Mouse (Mus musculus) embryonic facial prominence, embryonic 13.5 days (tissue): ENCODE measurements around the gene Rufy1. TPM values are rescaled to one million over a fixed set of nuclear protein-coding genes. Genes with fewer than 3 reads are reported as not detected.

Experiments used
- ATAC-seq: fragments of 200-750 bp; cut with Nextera tagmentation; 2 replicates; pipeline ENCODE4 v1.8.0; 2017; ENCODE audit warnings: low read depth; ENCODE audit not compliant: insufficient number of reproducible peaks, insufficient read depth, low FRiP score, low TSS enrichment
- H3K27ac ChIP-seq: fragments of 300-500 bp; sonication (generic); 2 replicates; pipeline ENCODE4 v1.5.1; 2015; ENCODE audit warnings: moderate library complexity, mild to moderate bottlenecking, inconsistent platforms
- H3K27me3 ChIP-seq: fragments of 300-500 bp; sonication (generic); 2 replicates; pipeline ENCODE4 v1.6.1; 2015; ENCODE audit warnings: mild to moderate bottlenecking, inconsistent platforms
- H3K36me3 ChIP-seq: fragments of 300-500 bp; sonication (generic); 2 replicates; pipeline ENCODE4 v1.6.1; 2015; ENCODE audit warnings: mild to moderate bottlenecking, inconsistent platforms
- H3K4me1 ChIP-seq: fragments of 300-500 bp; sonication (generic); 2 replicates; pipeline ENCODE4 v1.6.1; 2015; ENCODE audit warnings: inconsistent platforms
- H3K4me2 ChIP-seq: fragments of 300-500 bp; sonication (generic); 2 replicates; pipeline ENCODE4 v1.6.1; 2015; ENCODE audit warnings: moderate library complexity, mild to moderate bottlenecking, inconsistent platforms
- H3K4me3 ChIP-seq: fragments of 300-500 bp; sonication (generic); 2 replicates; pipeline ENCODE4 v1.5.1; 2015; ENCODE audit warnings: mild to moderate bottlenecking, inconsistent platforms
- H3K9ac ChIP-seq: fragments of 300-500 bp; sonication (generic); 2 replicates; pipeline ENCODE4 v1.6.1; 2015; ENCODE audit warnings: mild to moderate bottlenecking, inconsistent platforms
- H3K9me3 ChIP-seq: fragments of 300-500 bp; sonication (generic); 2 replicates; pipeline ENCODE4 v1.6.1; 2016; ENCODE audit warnings: inconsistent platforms
- WGBS: fragments of 180-500 bp; shearing (Covaris S2); methylation state at CpG from one replicate; pipeline ENCODE4 v1.1.7; 2015; ENCODE audit warnings: mixed read lengths; 5-methylcytosine and 5-hydroxymethylcytosine counted together
- polyA plus RNA-seq: library from polyadenylated mRNA; unstranded; fragments of >200 nt; fragmentation: Nextera tagmentation; extraction: Ambion mirVana; gene quantifications from 2 replicates; pipeline ENCODE4 v1.2.1, GENCODE M21; 2015

Rufy1 gene
- polyA plus RNA-seq, 1 experiment from 2014 or later = 28.2 TPM

DNA sequence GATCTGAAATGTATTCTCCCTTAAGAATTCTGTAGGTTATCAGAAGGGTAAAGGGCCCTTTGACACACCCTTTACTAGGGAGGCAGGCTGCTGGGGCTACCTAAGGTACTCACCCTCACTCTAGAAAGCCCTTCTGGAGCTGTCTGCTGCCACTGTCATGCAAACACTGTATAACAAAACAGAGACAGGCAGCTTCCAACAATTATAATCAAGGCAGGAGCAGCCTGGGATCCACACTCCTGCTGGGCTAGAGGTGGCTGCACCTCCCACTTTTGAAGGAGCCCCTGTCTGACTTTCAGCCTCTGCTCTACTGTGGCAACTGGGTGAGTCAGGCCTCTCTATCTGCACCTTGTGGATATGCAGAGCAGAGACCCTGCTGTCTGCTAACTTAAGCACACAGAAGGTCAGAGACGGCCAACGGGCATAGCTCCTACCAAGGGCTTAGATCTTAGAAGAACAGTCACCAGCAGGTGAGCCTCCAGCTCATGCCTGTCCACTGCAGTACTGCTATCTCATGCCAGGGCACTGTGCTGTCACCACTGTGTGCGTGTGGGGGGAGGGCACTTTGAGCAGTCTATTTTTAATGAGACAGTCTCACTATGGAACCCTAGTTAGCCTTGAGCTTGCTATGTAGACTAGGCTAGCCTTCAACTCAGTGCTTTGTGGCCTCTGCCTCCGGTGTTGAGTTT is 39.5 kb downstream of the Rufy1 start:
- Histone ChIP-seq H3K4me2 (no peak overlapping the region), H3K4me3 (no peak overlapping the region), H3K4me1 (no peaks in the 10 kb centered on the region), H3K27ac (no peak overlapping the region), H3K27me3 (no peaks in the 10 kb centered on the region), H3K9me3 (no peaks in the 10 kb centered on the region), H3K36me3 (peaks cover 81% of the 10 kb centered on the region), H3K9ac (no peak overlapping the region)
- WGBS = 84% methylated on average over 4 of the region's 4 CpGs
- no peak for ATAC-seq

GRCm38 (mm10) chr11:50389616-50390015 is 41.3 kb downstream of the Rufy1 start:
- H3K4me3 ChIP-seq = no peak overlapping the region
- 77% methylated on average over 5 of the region's 5 CpGs for WGBS
- H3K9ac ChIP-seq = no peak overlapping the region
- ATAC-seq = no peak
- no peak overlapping the region for H3K27ac ChIP-seq
- H3K36me3 ChIP-seq = peaks cover 84% of the 10 kb centered on the region
- no peaks in the 10 kb centered on the region for H3K9me3 ChIP-seq
- no peaks in the 10 kb centered on the region for H3K27me3 ChIP-seq
- no peaks in the 10 kb centered on the region for H3K4me1 ChIP-seq
- H3K4me2 ChIP-seq = no peak overlapping the region

- Histone ChIP-seq H3K27ac (no peak overlapping the region; the same call in 1 of the 2 replicates), H3K4me3 (no peak overlapping the region), H3K4me2 (no peak overlapping the region), H3K9me3 (no peaks in the 10 kb centered on the region), H3K36me3 (peaks cover 82% of the 10 kb centered on the region), H3K4me1 (no peaks in the 10 kb centered on the region), H3K27me3 (no peaks in the 10 kb centered on the region), H3K9ac (no peak overlapping the region)
- WGBS = 70% methylated on average over 3 of the region's 3 CpGs
- no peak for ATAC-seq
Observed at GRCm38 (mm10) chr11:50389011-50389410, 41.9 kb downstream of the Rufy1 start.

GRCm38 (mm10) chr11:50388217-50388929 is 42.6 kb downstream of the Rufy1 start:
- H3K9ac ChIP-seq = no peak overlapping the region
- peaks cover 79% of the 10 kb centered on the region for H3K36me3 ChIP-seq
- H3K4me1 ChIP-seq = no peaks in the 10 kb centered on the region
- 96% methylated on average over 3 of the region's 3 CpGs for WGBS
- H3K27me3 ChIP-seq = no peaks in the 10 kb centered on the region
- H3K4me3 ChIP-seq = no peak overlapping the region
- no peak overlapping the region for H3K27ac ChIP-seq
- H3K4me2 ChIP-seq = no peak overlapping the region
- H3K9me3 ChIP-seq = no peaks in the 10 kb centered on the region
- no peak for ATAC-seq

DNA sequence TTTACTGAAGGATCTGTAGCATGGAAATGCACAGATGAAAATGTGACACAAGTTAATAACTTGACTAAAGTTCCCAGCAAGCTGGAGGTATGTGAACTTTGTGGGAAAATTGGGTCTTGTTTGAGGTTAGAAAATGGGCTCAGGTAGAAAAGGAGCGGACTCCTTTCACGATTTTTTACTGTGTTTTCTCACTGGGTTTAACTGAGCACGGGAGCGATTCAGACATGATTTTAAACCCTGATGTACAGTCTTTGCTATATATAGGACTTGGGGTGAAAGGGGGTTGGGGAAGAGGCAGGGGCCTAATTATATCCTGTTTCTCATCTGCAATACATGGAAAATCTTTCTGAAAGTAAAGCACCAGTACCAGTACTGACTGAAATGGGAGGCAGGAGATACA is 43.2 kb downstream of the Rufy1 start:
- H3K36me3 ChIP-seq = peaks cover 78% of the 10 kb centered on the region
- no peak overlapping the region for H3K4me3 ChIP-seq
- H3K4me2 ChIP-seq = no peak overlapping the region
- H3K27ac ChIP-seq = no peak overlapping the region
- no peaks in the 10 kb centered on the region for H3K4me1 ChIP-seq
- H3K27me3 ChIP-seq = no peaks in the 10 kb centered on the region
- WGBS = 87% methylated on average over 4 of the region's 4 CpGs
- ATAC-seq = no peak
- H3K9ac ChIP-seq = no peak overlapping the region
- H3K9me3 ChIP-seq = no peaks in the 10 kb centered on the region

DNA sequence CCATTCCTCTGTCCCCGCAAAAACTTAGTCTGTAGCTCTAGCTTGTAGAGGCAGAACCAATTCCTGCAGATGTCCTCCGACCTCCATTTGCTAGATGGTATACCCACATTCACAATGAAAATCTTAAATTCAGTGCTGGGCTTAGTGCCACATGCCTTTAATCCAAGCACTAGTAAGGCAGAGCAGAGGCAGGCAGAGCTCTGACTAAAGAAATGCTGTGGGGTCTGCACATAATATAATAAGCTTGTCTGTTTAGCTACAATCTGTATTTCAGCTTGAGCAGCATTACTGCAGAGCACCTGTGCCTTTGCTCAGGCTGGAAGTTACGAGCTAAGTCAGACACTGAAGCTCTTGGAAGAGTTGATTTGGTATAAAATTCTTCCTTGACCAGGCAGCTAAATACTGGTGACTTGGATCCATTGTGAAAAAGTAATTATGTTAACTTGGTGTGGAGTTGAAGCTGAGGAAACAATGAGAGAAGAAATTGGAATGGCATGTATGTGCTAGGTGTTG is 43.7 kb downstream of the Rufy1 start:
- Histone ChIP-seq H3K27ac (0 out of 2 replicates have a peak overlapping the region, but pooled peaks have one; percentile 22), H3K36me3 (peaks cover 78% of the 10 kb centered on the region), H3K9me3 (no peaks in the 10 kb centered on the region), H3K9ac (no peak overlapping the region), H3K4me1 (peaks cover 3% of the 10 kb centered on the region; the same call in 1 of the 2 replicates), H3K27me3 (no peaks in the 10 kb centered on the region), H3K4me2 (no peak overlapping the region), H3K4me3 (no peak overlapping the region)
- 74% methylated on average over 3 of the region's 3 CpGs for WGBS
- ATAC-seq = no peak

- Histone ChIP-seq H3K9ac (no peak overlapping the region), H3K9me3 (no peaks in the 10 kb centered on the region), H3K4me1 (peaks cover 15% of the 10 kb centered on the region), H3K27ac (no peak overlapping the region), H3K4me3 (peak overlapping the region; percentile 30), H3K4me2 (peak overlapping the region; percentile 56), H3K27me3 (no peaks in the 10 kb centered on the region), H3K36me3 (peaks cover 46% of the 10 kb centered on the region)
- 54% methylated on average over 4 of the region's 4 CpGs for WGBS
- ATAC-seq = no peak
Observed at GRCm38 (mm10) chr11:50381311-50381710, 49.6 kb downstream of the Rufy1 start.

DNA sequence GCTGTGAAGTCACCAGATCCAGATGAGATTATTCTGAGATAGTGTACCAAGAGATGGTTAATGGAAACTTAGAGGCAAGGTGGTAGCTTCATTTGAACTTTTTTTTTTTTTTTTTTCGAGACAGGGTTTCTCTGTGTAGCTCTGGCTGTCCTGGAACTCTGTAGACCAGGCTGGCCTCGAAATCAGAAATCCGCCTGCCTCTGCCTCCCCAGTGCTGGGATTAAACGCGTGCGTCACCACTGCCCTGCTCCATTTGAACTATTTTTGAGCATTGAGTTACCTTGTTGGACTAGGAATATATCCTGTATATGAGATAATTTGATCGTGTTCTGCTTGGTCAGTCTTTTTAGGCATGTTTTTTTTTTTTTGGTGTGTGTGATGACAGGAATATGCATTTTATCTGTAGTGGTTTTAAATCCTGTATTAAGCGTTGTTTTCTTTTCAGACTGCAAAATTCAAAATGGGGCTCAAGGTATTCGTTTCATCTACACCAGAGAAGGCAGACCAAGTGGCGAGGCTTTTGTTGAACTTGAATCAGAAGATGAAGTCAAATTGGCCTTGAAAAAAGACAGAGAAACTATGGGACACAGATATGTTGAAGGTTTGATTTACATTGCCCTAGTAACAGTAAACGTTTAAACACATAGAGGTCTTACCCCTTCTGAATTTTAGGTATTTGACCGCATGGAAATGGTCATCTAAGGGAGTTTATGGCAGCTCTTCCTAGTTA is 51.7 kb downstream of the Rufy1 start:
- peak overlapping the region; percentile 95 for H3K4me3 ChIP-seq
- H3K9me3 ChIP-seq = no peaks in the 10 kb centered on the region
- no peak for ATAC-seq
- H3K27ac ChIP-seq = no peak overlapping the region
- H3K9ac ChIP-seq = peak overlapping the region; percentile 99
- no peaks in the 10 kb centered on the region for H3K27me3 ChIP-seq
- peaks cover 20% of the 10 kb centered on the region for H3K4me1 ChIP-seq
- H3K4me2 ChIP-seq = peak overlapping the region; percentile 68
- H3K36me3 ChIP-seq = peaks cover 32% of the 10 kb centered on the region
- 61% methylated on average over 12 of the region's 12 CpGs for WGBS

DNA sequence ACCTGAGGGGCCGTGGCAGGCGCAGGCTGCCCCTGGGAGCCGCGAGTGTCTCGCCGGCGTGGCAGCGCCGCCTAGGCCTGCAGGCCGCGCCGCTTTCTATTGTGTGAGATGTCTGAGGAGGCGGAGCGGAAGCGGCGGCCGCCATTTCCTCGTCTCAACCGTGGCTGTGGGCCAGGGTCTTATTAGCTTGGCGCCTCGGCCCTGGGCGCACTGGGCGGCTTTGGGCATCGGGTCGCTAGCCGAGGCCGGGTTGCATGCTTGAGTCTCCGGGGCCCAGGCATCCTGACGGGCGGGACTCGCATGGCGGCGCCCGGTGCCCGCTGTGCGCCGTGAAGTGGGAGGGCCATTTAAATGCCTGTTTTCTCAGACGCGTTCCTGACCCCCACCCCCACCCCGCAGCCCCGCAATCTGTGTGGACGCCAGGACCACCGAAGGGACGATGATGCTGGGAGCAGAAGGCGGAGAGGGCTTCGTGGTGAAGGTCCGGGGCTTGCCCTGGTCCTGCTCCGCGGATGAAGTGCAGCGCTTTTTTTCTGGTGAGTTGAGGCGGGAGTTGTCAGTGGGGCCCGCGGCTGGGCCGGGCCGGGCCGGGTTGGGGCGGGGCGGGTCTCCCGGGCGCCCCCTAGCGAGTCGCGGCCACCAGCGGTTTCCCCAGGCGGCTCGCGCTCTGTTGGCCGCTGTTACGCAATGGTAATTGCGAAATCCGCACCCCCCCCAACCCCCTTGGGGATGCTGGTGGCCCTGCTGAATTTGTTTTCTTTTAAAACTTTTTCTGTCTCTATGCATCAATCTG is 52.8 kb downstream of the Rufy1 start:
- peak overlapping the region; percentile 68 for H3K4me2 ChIP-seq
- ATAC-seq = peak; percentile 77
- H3K4me1 ChIP-seq = peaks cover 20% of the 10 kb centered on the region
- H3K9me3 ChIP-seq = no peaks in the 10 kb centered on the region
- H3K9ac ChIP-seq = peak overlapping the region; percentile 99
- H3K36me3 ChIP-seq = peaks cover 26% of the 10 kb centered on the region
- no peaks in the 10 kb centered on the region for H3K27me3 ChIP-seq
- WGBS = under 1% methylated on average over 70 of the region's 71 CpGs
- H3K4me3 ChIP-seq = peak overlapping the region; percentile 95
- peak overlapping the region; percentile 100 for H3K27ac ChIP-seq

DNA sequence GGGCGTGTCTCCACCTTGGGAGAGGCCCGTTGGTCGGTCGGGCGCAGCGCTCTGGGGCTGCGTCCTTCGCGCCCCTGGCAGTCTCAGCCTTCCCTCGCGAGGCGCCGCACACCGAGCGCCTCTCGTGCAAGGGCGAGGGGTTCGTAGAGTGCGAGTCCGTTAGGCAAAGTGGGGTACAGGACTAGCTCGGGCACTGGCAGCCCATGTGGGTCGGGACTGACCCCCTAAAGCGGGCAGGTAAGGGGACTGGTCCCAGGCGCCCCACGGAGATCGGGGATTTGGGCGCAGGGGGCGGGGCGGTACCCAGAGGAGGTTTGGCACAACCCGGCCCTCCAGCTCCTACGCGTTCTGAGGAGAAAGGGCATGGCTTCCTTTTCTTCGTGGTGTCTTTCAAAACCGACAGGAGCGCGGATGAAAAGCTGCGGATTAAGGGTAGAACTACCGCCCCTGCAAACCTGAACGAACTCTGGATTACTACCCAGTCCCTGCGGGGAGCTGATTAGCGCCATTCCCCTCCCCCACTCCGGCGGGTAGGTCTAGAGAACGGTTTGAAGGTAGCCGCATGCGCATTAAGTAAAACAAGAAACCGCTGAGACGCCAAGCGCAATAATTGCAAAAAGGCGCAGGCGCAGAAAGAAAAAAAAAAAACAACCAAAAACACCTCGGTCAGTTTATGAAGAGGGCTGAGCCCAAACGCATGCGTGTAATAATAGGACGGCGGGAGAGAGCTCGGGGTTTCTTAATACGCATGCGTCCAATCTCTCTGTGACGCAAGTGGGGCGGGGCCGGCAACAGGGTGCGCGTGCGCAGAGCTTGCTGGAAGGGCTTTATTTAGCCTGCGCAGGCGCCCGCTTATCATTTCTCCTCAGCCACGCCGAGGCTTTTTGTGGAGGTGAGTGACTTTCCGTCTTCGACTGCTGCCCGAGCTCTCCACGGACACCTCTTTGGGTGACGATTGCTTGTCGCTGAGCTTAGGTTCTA is 53.7 kb downstream of the Rufy1 start, which contains the start of gene Hnrnph1:
Hnrnph1 (plus strand) TSS at position 80 of the 981 bp plus-strand sequence.
- H3K27ac ChIP-seq = peak within 1 kb of the TSS; percentile 100
- H3K4me2 ChIP-seq = peak within 1 kb of the TSS; percentile 68
- WGBS = under 1% methylated on average over 76 of the region's 76 CpGs
- no peaks in the 10 kb centered on the region for H3K27me3 ChIP-seq
- no peaks in the 10 kb centered on the region for H3K9me3 ChIP-seq
- H3K9ac ChIP-seq = peak within 1 kb of the TSS; percentile 99
- peaks cover 17% of the 10 kb centered on the region for H3K4me1 ChIP-seq
- peak within 1 kb of the TSS; percentile 95 for H3K4me3 ChIP-seq
- ATAC-seq = peak; percentile 89
- peaks cover 17% of the 10 kb centered on the region for H3K36me3 ChIP-seq
